Mouse (Mus musculus) heart, embryonic 16.5 days (tissue): ENCODE measurements around the gene Man2a1. TPM values are rescaled to one million over a fixed set of nuclear protein-coding genes. Genes with fewer than 3 reads are reported as not detected.

ENCODE experiments used
- ATAC-seq: fragments of 200-750 bp; cut with Nextera tagmentation; replicated peaks from 2 replicates; pipeline ENCODE4 v1.8.0; 2017; ENCODE audit warnings: moderate number of reproducible peaks; ENCODE audit not compliant: insufficient read depth, low FRiP score; ENCODE audit errors: extremely low read depth
- H3K27ac ChIP-seq: fragments of 300-500 bp; sonication (generic); 2 replicates; pipeline ENCODE4 v1.5.1; 2014; ENCODE audit warnings: mild to moderate bottlenecking, low read length, control low read depth, moderate library complexity
- H3K27me3 ChIP-seq: fragments of 300-500 bp; sonication (generic); 2 replicates; pipeline ENCODE4 v1.6.1; 2014; ENCODE audit warnings: low read length, mixed read lengths; ENCODE audit not compliant: control insufficient read depth, insufficient read depth
- H3K36me3 ChIP-seq: fragments of 300-500 bp; sonication (generic); 2 replicates; pipeline ENCODE4 v1.6.1; 2014; ENCODE audit not compliant: control insufficient read depth, insufficient read depth
- H3K4me1 ChIP-seq: fragments of 300-500 bp; sonication (generic); 2 replicates; pipeline ENCODE4 v1.6.1; 2014; ENCODE audit warnings: low read length, mixed read lengths; ENCODE audit not compliant: control insufficient read depth, insufficient read depth
- H3K4me2 ChIP-seq: fragments of 300-500 bp; sonication (generic); 2 replicates; pipeline ENCODE4 v1.6.1; 2014; ENCODE audit warnings: low read depth, mild to moderate bottlenecking, control low read depth, low read length
- H3K4me3 ChIP-seq: fragments of 300-500 bp; sonication (generic); 2 replicates; pipeline ENCODE4 v1.5.1; 2014; ENCODE audit warnings: mild to moderate bottlenecking, control low read depth, low read length
- H3K9ac ChIP-seq: fragments of 300-500 bp; sonication (generic); 2 replicates; pipeline ENCODE4 v1.6.1; 2014; ENCODE audit warnings: low read length, control low read depth
- H3K9me3 ChIP-seq: fragments of 300-500 bp; sonication (generic); replicated peaks from 2 replicates; pipeline ENCODE4 v1.6.1; 2016; ENCODE audit warnings: low read length; ENCODE audit not compliant: control insufficient read depth
- WGBS: fragments of 180-500 bp; shearing (Covaris S2); extraction: QIAGEN DNeasy Blood & Tissue Kit; methylation state at CpG from one replicate; pipeline ENCODE4 v1.1.7; 2014; 5-methylcytosine and 5-hydroxymethylcytosine counted together
- polyA plus RNA-seq: library from polyadenylated mRNA; unstranded; fragments of >200 nt; fragmentation: Nextera tagmentation; extraction: Ambion mirVana; gene quantifications from 2 replicates; pipeline ENCODE4 v1.2.1, GENCODE M21; 2015

Gene Man2a1
- polyA plus RNA-seq, 1 experiment from 2014 or later: 6.9 TPM

DNA sequence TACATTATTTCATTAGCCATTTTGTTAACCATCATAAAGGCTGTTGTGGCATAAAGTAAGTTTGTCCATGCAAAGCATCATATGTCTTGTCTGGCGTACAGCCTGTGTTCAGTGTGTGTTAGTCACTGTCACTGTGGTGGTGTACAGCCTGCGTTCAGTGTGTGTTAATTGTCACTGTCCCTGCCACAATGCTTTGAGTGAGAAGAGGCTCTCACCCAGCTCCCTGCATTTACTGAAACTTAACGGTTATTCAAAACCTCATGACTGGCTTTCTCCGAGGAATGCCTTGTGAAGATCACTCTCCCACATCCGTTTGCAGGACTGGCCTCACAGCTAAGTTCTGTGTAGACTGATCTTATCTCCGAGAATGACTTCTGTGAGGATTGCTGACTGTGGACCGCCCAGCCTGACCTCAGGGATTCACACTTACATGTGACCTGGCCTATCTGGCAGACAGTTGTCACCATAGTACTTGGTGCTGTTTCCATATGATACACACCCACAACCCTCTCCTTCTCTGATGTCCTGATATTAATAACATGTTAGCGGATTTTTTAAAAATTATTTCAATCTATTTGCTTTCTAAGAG, 146.2 kb downstream of the Man2a1 start:
- H3K4me1 ChIP-seq: peaks cover 6% of the 10 kb centered on the region
- H3K36me3 ChIP-seq: peaks cover 27% of the 10 kb centered on the region
- H3K4me3 ChIP-seq: no peak overlapping the region
- ATAC-seq: no peak
- 72% methylated on average over 8 of the region's 8 CpGs for WGBS
- no peak overlapping the region for H3K9ac ChIP-seq
- no peaks in the 10 kb centered on the region for H3K27me3 ChIP-seq
- H3K27ac ChIP-seq: no peak overlapping the region
- H3K9me3 ChIP-seq: 0 out of 2 replicates have a peak, but pooled peaks cover 3% of the 10 kb centered on the region
- no peak overlapping the region for H3K4me2 ChIP-seq

DNA sequence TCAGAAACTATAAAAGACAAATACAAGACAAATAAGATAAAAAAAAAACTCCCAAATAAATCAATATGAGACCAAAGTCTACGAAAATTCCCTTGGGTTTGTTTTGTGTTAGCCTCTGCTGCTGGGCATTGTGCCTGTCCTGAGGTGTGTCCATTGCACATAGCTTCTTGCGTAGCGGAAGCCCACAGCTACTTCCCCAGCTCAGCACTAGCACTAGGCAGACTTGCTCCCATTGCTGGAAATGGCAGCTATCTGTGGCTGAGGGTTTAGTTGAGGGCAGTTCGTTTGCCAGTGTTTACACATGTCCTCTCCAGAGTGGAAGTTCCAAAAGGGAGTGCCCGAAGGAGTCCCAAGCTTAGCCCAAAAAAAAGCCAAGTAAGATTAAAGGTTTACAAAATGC, 146.9 kb downstream of the Man2a1 start:
- Histone ChIP-seq H3K4me3 (no peak overlapping the region), H3K4me2 (no peak overlapping the region), H3K9me3 (0 out of 2 replicates have a peak, but pooled peaks cover 3% of the 10 kb centered on the region), H3K4me1 (peaks cover 6% of the 10 kb centered on the region), H3K27me3 (no peaks in the 10 kb centered on the region), H3K36me3 (peaks cover 24% of the 10 kb centered on the region), H3K9ac (no peak overlapping the region), H3K27ac (no peak overlapping the region)
- WGBS: 84% methylated on average over 5 of the region's 5 CpGs
- ATAC-seq: no peak

DNA sequence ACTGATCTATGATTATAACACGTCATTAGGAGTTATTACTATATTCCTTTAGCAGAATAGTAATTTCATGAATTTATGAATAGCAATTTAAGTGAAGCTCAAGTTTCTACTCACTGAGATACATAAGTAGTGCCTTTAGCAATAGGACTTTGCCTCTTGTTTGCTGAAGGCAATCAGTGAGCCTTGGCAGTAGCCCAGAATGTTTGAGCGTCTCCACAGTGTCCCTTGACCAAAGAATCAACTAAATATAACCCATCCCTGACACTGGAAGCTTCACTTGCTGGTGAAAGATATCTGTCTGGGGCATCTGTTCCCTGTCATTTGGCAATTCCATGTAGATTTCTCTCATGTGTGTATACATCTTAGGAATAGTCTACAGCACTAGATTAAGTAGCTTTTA, 147.6 kb downstream of the Man2a1 start:
- WGBS: 48% methylated on average over 2 of the region's 2 CpGs
- H3K27ac ChIP-seq: no peak overlapping the region
- 0 out of 2 replicates have a peak, but pooled peaks have one; percentile 11 for ATAC-seq

DNA sequence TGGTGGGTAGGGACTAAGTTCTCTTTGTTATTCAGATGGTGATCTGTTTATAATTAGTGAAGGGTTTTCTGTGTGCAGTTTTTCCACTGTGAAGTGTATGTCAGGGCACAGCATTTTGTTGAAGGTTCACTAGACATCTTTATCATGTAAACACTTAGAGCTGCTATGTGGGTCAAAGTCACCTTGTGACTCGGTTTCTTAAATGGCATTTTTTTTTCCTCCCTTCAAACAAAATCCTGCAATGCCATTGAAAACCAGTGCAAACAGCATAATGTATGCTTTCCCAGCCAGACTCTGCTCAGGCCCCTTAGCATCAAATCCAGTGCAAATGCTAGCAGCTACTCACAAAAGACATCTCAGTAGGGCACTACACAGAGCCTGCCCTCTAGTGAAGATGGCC, 148.6 kb downstream of the Man2a1 start:
- no peaks in the 10 kb centered on the region for H3K27me3 ChIP-seq
- no peak overlapping the region for H3K9ac ChIP-seq
- no peak overlapping the region for H3K4me2 ChIP-seq
- no peak for ATAC-seq
- WGBS: 45% methylated on average over 1 of the region's 1 CpGs
- H3K36me3 ChIP-seq: peaks cover 24% of the 10 kb centered on the region
- 0 out of 2 replicates have a peak, but pooled peaks cover 3% of the 10 kb centered on the region for H3K9me3 ChIP-seq
- no peak overlapping the region for H3K4me3 ChIP-seq
- H3K27ac ChIP-seq: no peak overlapping the region
- peaks cover 6% of the 10 kb centered on the region for H3K4me1 ChIP-seq

More for the DNA sequence above, 147.6 kb downstream of the Man2a1 start:
- Histone ChIP-seq H3K4me3 (no peak overlapping the region), H3K4me1 (peaks cover 6% of the 10 kb centered on the region), H3K9me3 (0 out of 2 replicates have a peak, but pooled peaks cover 3% of the 10 kb centered on the region), H3K36me3 (peaks cover 24% of the 10 kb centered on the region), H3K27me3 (no peaks in the 10 kb centered on the region), H3K9ac (no peak overlapping the region), H3K4me2 (no peak overlapping the region)

DNA sequence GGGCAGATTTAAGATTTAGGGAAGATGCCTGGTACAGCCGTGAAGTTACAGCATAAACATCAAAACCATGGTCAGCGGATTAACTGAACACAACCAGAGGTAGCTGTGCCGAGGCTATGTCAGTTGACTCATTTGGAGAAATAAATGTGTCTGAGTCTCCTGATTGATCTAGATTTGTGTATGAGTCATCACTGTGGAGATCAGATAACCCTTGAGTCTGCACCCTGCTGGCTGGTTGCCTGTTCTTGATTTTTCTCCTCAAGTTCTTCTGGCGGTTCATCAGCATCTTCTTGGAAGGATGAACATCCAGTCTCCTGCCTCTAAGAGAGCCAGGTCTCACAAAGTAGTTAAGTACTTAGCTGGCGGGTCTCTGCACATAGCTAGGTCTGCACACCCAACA, 150.7 kb downstream of the Man2a1 start:
- Histone ChIP-seq H3K27me3 (no peaks in the 10 kb centered on the region), H3K4me1 (peaks cover 6% of the 10 kb centered on the region), H3K9me3 (no peaks in the 10 kb centered on the region), H3K36me3 (peaks cover 11% of the 10 kb centered on the region), H3K9ac (no peak overlapping the region), H3K4me2 (no peak overlapping the region), H3K27ac (no peak overlapping the region), H3K4me3 (no peak overlapping the region)
- no peak for ATAC-seq
- 87% methylated on average over 5 of the region's 5 CpGs for WGBS

DNA sequence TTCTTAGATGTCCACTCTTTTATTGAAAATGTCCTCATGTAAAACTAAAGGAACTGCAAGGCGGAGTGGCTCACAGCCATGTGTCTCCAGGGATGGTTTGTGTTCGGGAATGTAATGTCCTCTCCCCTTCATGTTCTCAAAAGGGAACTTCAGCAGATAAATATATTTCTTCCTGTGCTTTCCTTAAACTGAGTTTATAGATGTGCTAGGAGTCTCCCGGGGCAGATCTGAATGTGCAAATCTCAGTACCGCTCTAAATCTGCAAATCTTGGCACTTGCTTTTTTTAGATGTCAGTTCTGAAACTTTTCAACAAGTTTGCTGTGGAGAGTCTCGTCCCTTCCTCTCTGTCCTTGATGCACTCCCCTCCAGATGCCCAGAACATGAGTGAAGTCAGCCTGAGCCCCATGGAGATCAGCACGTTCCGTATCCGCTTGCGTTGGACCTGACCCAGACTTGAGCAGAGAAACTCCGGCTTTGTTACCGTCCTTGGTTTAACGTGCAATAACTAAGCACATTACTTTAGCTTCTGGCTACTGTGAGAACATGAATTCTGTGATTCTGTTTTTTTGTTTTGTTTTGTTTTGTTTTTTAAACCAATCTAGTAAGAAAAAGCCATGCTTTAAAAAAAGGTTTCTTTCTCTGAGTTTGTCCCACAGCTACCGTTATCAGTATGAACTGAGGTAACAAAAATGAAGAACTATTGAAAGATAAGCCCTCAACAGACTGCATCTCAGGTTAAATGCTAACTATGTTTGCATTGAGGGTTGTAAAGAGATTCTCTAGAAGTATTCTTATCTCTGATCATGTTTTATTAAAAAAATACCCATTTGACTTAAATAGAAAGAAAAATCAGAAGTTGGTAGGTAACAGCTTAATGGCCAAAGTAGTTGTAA, 151.8 kb downstream of the Man2a1 start:
- 78% methylated on average over 13 of the region's 13 CpGs for WGBS
- H3K27ac ChIP-seq: no peak overlapping the region
- H3K9me3 ChIP-seq: no peaks in the 10 kb centered on the region
- H3K4me1 ChIP-seq: peaks cover 6% of the 10 kb centered on the region
- H3K4me3 ChIP-seq: no peak overlapping the region
- peaks cover 11% of the 10 kb centered on the region for H3K36me3 ChIP-seq
- H3K27me3 ChIP-seq: no peaks in the 10 kb centered on the region
- H3K4me2 ChIP-seq: no peak overlapping the region
- no peak for ATAC-seq
- H3K9ac ChIP-seq: no peak overlapping the region

DNA sequence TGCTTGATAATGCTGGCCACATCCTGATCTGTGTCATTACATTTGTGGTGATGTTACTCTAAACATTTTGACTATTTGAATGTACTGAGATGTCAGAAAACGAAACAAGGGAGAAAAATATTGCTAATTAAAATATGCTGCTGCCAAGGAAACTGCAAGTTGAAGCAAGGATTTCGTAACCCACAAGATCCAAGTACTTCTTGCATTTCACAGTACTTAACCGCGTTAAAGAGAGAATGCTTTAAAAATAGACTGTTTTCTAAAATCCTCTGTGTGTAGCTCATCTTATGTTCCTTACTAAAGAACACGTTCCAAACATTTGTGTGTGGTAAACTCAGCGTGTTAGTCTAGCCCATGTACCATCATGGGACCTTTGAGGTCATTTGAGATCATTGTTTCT, 153.0 kb downstream of the Man2a1 start:
- no peak overlapping the region for H3K4me2 ChIP-seq
- H3K9ac ChIP-seq: no peak overlapping the region
- no peaks in the 10 kb centered on the region for H3K27me3 ChIP-seq
- H3K36me3 ChIP-seq: peaks cover 11% of the 10 kb centered on the region
- ATAC-seq: no peak
- no peaks in the 10 kb centered on the region for H3K9me3 ChIP-seq
- WGBS: 84% methylated on average over 6 of the region's 6 CpGs
- no peaks in the 10 kb centered on the region for H3K4me1 ChIP-seq
- H3K27ac ChIP-seq: no peak overlapping the region
- H3K4me3 ChIP-seq: no peak overlapping the region

DNA sequence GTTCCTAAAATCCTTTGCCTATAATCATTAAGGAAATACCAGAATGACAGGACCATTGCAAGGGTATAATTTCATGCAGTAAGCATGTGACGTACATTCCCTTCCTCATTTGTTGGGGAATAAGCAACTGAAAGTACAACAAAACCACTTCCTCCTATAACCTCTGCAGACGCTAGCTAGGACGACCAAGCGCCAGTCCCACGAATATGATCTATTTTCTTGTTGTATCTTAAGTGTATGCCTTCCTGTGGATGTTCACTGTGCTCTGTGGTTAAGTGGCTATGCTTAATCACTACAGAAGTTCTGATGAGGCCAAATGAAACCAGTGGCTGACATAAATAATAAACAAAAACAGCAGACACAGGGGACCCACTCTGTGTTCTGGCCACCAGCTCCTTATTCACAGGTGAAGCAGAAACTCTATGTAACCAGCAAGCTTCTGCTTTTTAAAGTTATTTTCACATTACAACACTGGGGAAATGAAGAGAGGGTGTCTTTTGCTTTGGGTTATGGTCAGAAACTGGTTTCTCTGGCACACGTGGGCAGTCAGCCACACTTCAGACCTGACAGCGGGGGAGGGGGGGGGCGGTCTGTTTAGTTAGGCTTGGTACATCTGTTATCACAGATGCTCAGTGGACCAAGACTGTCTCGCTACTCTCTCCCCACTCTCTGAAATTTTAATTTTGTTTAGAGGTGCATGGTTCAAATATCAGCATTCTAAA, 153.8 kb downstream of the Man2a1 start:
- Histone ChIP-seq H3K9ac (no peak overlapping the region), H3K4me1 (no peaks in the 10 kb centered on the region), H3K27ac (peak overlapping the region; percentile 49; the same call in 1 of the 2 replicates), H3K4me3 (no peak overlapping the region), H3K4me2 (no peak overlapping the region), H3K9me3 (no peaks in the 10 kb centered on the region), H3K27me3 (no peaks in the 10 kb centered on the region), H3K36me3 (peaks cover 11% of the 10 kb centered on the region)
- ATAC-seq: peak; percentile 32; the same call in 1 of the 2 replicates
- 72% methylated on average over 9 of the region's 9 CpGs for WGBS
